Mouse (Mus musculus) heart, postnatal 0 days (tissue): Measurements from ENCODE around the gene Akap8. TPM values are rescaled to one million over a fixed set of nuclear protein-coding genes. Genes with fewer than 3 reads are reported as not detected.

Experiments used
- ATAC-seq: fragments of 200-750 bp; cut with Nextera tagmentation; 2 replicates; pipeline ENCODE4 v1.8.0; 2017; ENCODE audit warnings: low read depth, moderate number of reproducible peaks, moderate library complexity; ENCODE audit not compliant: insufficient read depth
- DNase-seq: peaks from one replicate; pipeline ENCODE4 v3.0.0-alpha.2; 2016; ENCODE audit warnings: low spot score
- H3K27ac ChIP-seq: fragments of 300-500 bp; sonication (generic); 2 replicates; pipeline ENCODE4 v1.5.1; 2014; ENCODE audit warnings: low read depth, mild to moderate bottlenecking
- H3K27me3 ChIP-seq: fragments of 300-500 bp; sonication (generic); 2 replicates; pipeline ENCODE4 v1.6.1; 2014; ENCODE audit warnings: low read length, mixed read lengths; ENCODE audit not compliant: control insufficient read depth, insufficient read depth
- H3K36me3 ChIP-seq: fragments of 300-500 bp; sonication (generic); replicated peaks from 2 replicates; pipeline ENCODE4 v1.6.1; 2014; ENCODE audit warnings: low read length, mixed read lengths; ENCODE audit not compliant: control insufficient read depth, insufficient read depth
- H3K4me1 ChIP-seq: fragments of 300-500 bp; sonication (generic); 2 replicates; pipeline ENCODE4 v1.6.1; 2014; ENCODE audit warnings: antibody characterized with exemption; ENCODE audit not compliant: control insufficient read depth, insufficient read depth
- H3K4me2 ChIP-seq: fragments of 300-500 bp; sonication (generic); 2 replicates; pipeline ENCODE4 v1.6.1; 2014; ENCODE audit warnings: low read depth, mild to moderate bottlenecking, low read length, moderate library complexity
- H3K4me3 ChIP-seq: fragments of 300-500 bp; sonication (generic); 2 replicates; pipeline ENCODE4 v1.5.1; 2014; ENCODE audit warnings: low read depth, low read length
- H3K9ac ChIP-seq: fragments of 300-500 bp; sonication (generic); replicated peaks from 2 replicates; pipeline ENCODE4 v1.6.1; 2014; ENCODE audit warnings: low read depth, low read length, mixed read lengths
- H3K9me3 ChIP-seq: fragments of 300-500 bp; sonication (generic); replicated peaks from 2 replicates; pipeline ENCODE4 v1.6.1; 2016; ENCODE audit warnings: low read length; ENCODE audit not compliant: control insufficient read depth
- CTCF ChIP-seq: IDR thresholded peaks from 2 replicates; pipeline ENCODE4 v1.5.1; 2016; ENCODE audit warnings: antibody characterized with exemption, control low read depth, low read depth
- EP300 ChIP-seq: IDR thresholded peaks from 2 replicates; pipeline ENCODE4 v1.6.1; 2016; ENCODE audit warnings: antibody characterized with exemption, low read depth
- WGBS: fragments of 180-500 bp; shearing (Covaris S2); extraction: QIAGEN DNeasy Blood & Tissue Kit; methylation state at CpG from one replicate; pipeline ENCODE4 v1.1.7; 2014; 5-methylcytosine and 5-hydroxymethylcytosine counted together
- polyA plus RNA-seq: library from polyadenylated mRNA; unstranded; fragments of >200 nt; fragmentation: Nextera tagmentation; extraction: Ambion mirVana; gene quantifications from 2 replicates; pipeline ENCODE4 v1.2.1, GENCODE M21; 2015
- total RNA-seq: library from RNA; depleted of rRNA; stranded (reverse); fragments of >200 nt; gene quantifications from 2 replicates; pipeline ENCODE4 v1.2.3, GENCODE M21; 2014; ENCODE audit warnings: low replicate concordance

The Akap8 gene
- total and polyA plus RNA-seq, 2 experiments from 2014 or later, result 40.2 to 110 TPM

- H3K4me3 ChIP-seq, result no peak overlapping the region
- WGBS, result 80% methylated on average over 3 of the region's 3 CpGs
- TF ChIP-seq CTCF, result no peak
- TF ChIP-seq EP300, result no peak
- no peaks in the 10 kb centered on the region for H3K9me3 ChIP-seq
- H3K27me3 ChIP-seq, result no peaks in the 10 kb centered on the region
- ATAC-seq, result no peak
- no peak overlapping the region for H3K27ac ChIP-seq
- H3K9ac ChIP-seq, result no peak overlapping the region
- no peak for DNase-seq
- H3K4me1 ChIP-seq, result peaks cover 20% of the 10 kb centered on the region
- no peak overlapping the region for H3K4me2 ChIP-seq
- peaks cover 56% of the 10 kb centered on the region for H3K36me3 ChIP-seq
Measured at GRCm38 (mm10) chr17:32317708-32318107, 3.3 kb downstream of the Akap8 start.

GRCm38 (mm10) chr17:32317032-32317431 lies 4.0 kb downstream of the Akap8 start:
- H3K9me3 ChIP-seq, result no peaks in the 10 kb centered on the region
- H3K4me1 ChIP-seq, result peaks cover 15% of the 10 kb centered on the region
- H3K27me3 ChIP-seq, result no peaks in the 10 kb centered on the region
- DNase-seq (no peak), ATAC-seq (no peak)
- H3K9ac ChIP-seq, result no peak overlapping the region
- WGBS, result 87% methylated on average over 8 of the region's 8 CpGs
- H3K4me2 ChIP-seq, result no peak overlapping the region
- H3K36me3 ChIP-seq, result peaks cover 63% of the 10 kb centered on the region
- H3K4me3 ChIP-seq, result no peak overlapping the region
- TF ChIP-seq EP300 (no peak), CTCF (no peak)
- no peak overlapping the region for H3K27ac ChIP-seq

- ATAC-seq (no peak), DNase-seq (no peak)
- 87% methylated on average over 5 of the region's 5 CpGs for WGBS
- H3K9ac ChIP-seq, result no peak overlapping the region
- peaks cover 78% of the 10 kb centered on the region for H3K36me3 ChIP-seq
- no peaks in the 10 kb centered on the region for H3K27me3 ChIP-seq
- H3K27ac ChIP-seq, result no peak overlapping the region
- TF ChIP-seq CTCF, result no peak
- no peak for TF ChIP-seq EP300
- peaks cover 12% of the 10 kb centered on the region; the same call in 1 of the 2 replicates for H3K4me1 ChIP-seq
- H3K9me3 ChIP-seq, result no peaks in the 10 kb centered on the region
- no peak overlapping the region for H3K4me3 ChIP-seq
- no peak overlapping the region for H3K4me2 ChIP-seq
Measured at GRCm38 (mm10) chr17:32315560-32315959, 5.5 kb downstream of the Akap8 start.

GRCm38 (mm10) chr17:32313892-32314291 lies 7.1 kb downstream of the Akap8 start:
- H3K4me2 ChIP-seq, result no peak overlapping the region
- H3K27me3 ChIP-seq, result no peaks in the 10 kb centered on the region
- H3K4me3 ChIP-seq, result no peak overlapping the region
- 0 out of 2 replicates have a peak, but pooled peaks cover 4% of the 10 kb centered on the region for H3K4me1 ChIP-seq
- H3K27ac ChIP-seq, result no peak overlapping the region
- TF ChIP-seq EP300 (no peak), CTCF (no peak)
- H3K9ac ChIP-seq, result no peak overlapping the region
- DNase-seq (no peak), ATAC-seq (no peak)
- H3K9me3 ChIP-seq, result no peaks in the 10 kb centered on the region
- H3K36me3 ChIP-seq, result peaks cover 94% of the 10 kb centered on the region
- 53% methylated on average over 5 of the region's 5 CpGs for WGBS

GRCm38 (mm10) chr17:32312801-32313200 lies 8.2 kb downstream of the Akap8 start:
- H3K27me3 ChIP-seq, result no peaks in the 10 kb centered on the region
- no peak overlapping the region for H3K4me3 ChIP-seq
- WGBS, result 92% methylated on average over 8 of the region's 8 CpGs
- H3K27ac ChIP-seq, result no peak overlapping the region
- no peak overlapping the region for H3K4me2 ChIP-seq
- DNase-seq (no peak), ATAC-seq (no peak)
- H3K36me3 ChIP-seq, result peaks cover 100% of the 10 kb centered on the region
- H3K9ac ChIP-seq, result no peak overlapping the region
- no peaks in the 10 kb centered on the region for H3K4me1 ChIP-seq
- no peaks in the 10 kb centered on the region for H3K9me3 ChIP-seq
- TF ChIP-seq EP300 (no peak), CTCF (no peak)

GRCm38 (mm10) chr17:32307963-32308362 lies 13.1 kb downstream of the Akap8 start:
- Histone ChIP-seq H3K27me3 (no peaks in the 10 kb centered on the region), H3K36me3 (peaks cover 96% of the 10 kb centered on the region), H3K4me1 (no peaks in the 10 kb centered on the region), H3K9me3 (no peaks in the 10 kb centered on the region), H3K27ac (no peak overlapping the region), H3K4me3 (no peak overlapping the region), H3K4me2 (no peak overlapping the region), H3K9ac (no peak overlapping the region)
- 86% methylated on average over 4 of the region's 4 CpGs for WGBS
- DNase-seq, result no peak
- TF ChIP-seq CTCF (no peak), EP300 (no peak)
- ATAC-seq, result no peak
